Mouse (Mus musculus) MEL (cell line): ENCODE measurements around the gene Meioc. TPM values are rescaled to one million over a fixed set of nuclear protein-coding genes. Genes with fewer than 3 reads are reported as not detected.

Experiments
- DNase-seq: peaks from one replicate; pipeline ENCODE4 v3.0.0; 2011; ENCODE audit warnings: low read depth, low spot score
- H3K27ac ChIP-seq: 2 replicates; pipeline ENCODE4 v1.5.1; 2012; ENCODE audit warnings: low read depth, mild to moderate bottlenecking, control low read depth, low read length, moderate library complexity; ENCODE audit not compliant: control insufficient read depth
- H3K27me3 ChIP-seq, 2 experiments: fragments of 150-350 bp in 1 of 2; sonication (generic) in 1 of 2; 2 replicates each; pipeline ENCODE4 v1.6.1; 2012; ENCODE audit warnings: low read length in 2 of 2, mild to moderate bottlenecking in 2 of 2, improper control_type of control experiment in 1 of 2, moderate library complexity in 1 of 2; ENCODE audit not compliant: insufficient read depth in 2 of 2, control insufficient read depth in 1 of 2
- H3K36me3 ChIP-seq, 2 experiments: 2 replicates each; pipeline ENCODE4 v1.6.1; 2012 to 2014; ENCODE audit warnings: low read length in 2 of 2, improper control_type of control experiment in 1 of 2, inconsistent platforms in 1 of 2, mild to moderate bottlenecking in 1 of 2; ENCODE audit not compliant: insufficient read depth in 2 of 2, control insufficient read depth in 1 of 2
- H3K4me1 ChIP-seq, 2 experiments: fragments of 150-350 bp in 1 of 2; sonication (generic) in 1 of 2; 2 replicates each; pipeline ENCODE4 v1.6.1; 2012; ENCODE audit warnings: low read length in 2 of 2, improper control_type of control experiment in 1 of 2, mild to moderate bottlenecking in 1 of 2; ENCODE audit not compliant: insufficient read depth in 2 of 2, control insufficient read depth in 1 of 2
- H3K4me3 ChIP-seq, 2 experiments: fragments of 150-350 bp in 1 of 2; sonication (generic) in 1 of 2; 2 replicates each; pipeline ENCODE4 v1.5.1; 2012; ENCODE audit warnings: low read depth in 2 of 2, low read length in 2 of 2, mild to moderate bottlenecking in 2 of 2, moderate library complexity in 2 of 2, control low read depth in 1 of 2, improper control_type of control experiment in 1 of 2; ENCODE audit not compliant: control insufficient read depth in 1 of 2, insufficient read depth in 1 of 2
- H3K79me2 ChIP-seq: 2 replicates; pipeline ENCODE4 v1.6.1; 2012; ENCODE audit warnings: mild to moderate bottlenecking, low read length, moderate library complexity; ENCODE audit not compliant: control insufficient read depth, poor library complexity, insufficient read depth
- H3K9ac ChIP-seq: 2 replicates; pipeline ENCODE4 v1.6.1; 2012; ENCODE audit warnings: low read depth, mild to moderate bottlenecking, control low read depth, low read length, moderate library complexity; ENCODE audit not compliant: control insufficient read depth, poor library complexity, severe bottlenecking
- H3K9me3 ChIP-seq: fragments of 150-350 bp; sonication (generic); replicated peaks from 2 replicates; pipeline ENCODE4 v1.6.1; 2012; ENCODE audit warnings: mild to moderate bottlenecking, low read length, improper control_type of control experiment, moderate library complexity; ENCODE audit not compliant: insufficient read depth
- BHLHE40 ChIP-seq: IDR thresholded peaks from 2 replicates; pipeline ENCODE4 v1.6.1; 2012; ENCODE audit warnings: low read depth, mild to moderate bottlenecking, inconsistent platforms, low read length, improper control_type of control experiment, borderline replicate concordance
- CHD2 ChIP-seq: IDR thresholded peaks from 2 replicates; pipeline ENCODE4 v1.6.1; 2011; ENCODE audit warnings: low read length, improper control_type of control experiment
- ETS1 ChIP-seq: IDR thresholded peaks from 2 replicates; pipeline ENCODE4 v1.6.1; 2012; ENCODE audit warnings: low read depth, mild to moderate bottlenecking, inconsistent platforms, low read length, improper control_type of control experiment, moderate library complexity
- GABPA ChIP-seq: IDR thresholded peaks from 2 replicates; pipeline ENCODE4 v1.6.1; 2012; ENCODE audit warnings: low read depth, mild to moderate bottlenecking, inconsistent platforms, low read length, improper control_type of control experiment, moderate library complexity
- HCFC1 ChIP-seq: IDR thresholded peaks from 2 replicates; pipeline ENCODE4 v1.6.1; 2012; ENCODE audit warnings: low read depth, mild to moderate bottlenecking, inconsistent platforms, low read length, improper control_type of control experiment, moderate library complexity
- JUND ChIP-seq: IDR thresholded peaks from 2 replicates; pipeline ENCODE4 v1.6.1; 2011; ENCODE audit warnings: low read depth, mild to moderate bottlenecking, improper control_type of control experiment, low read length
- MAX ChIP-seq: IDR thresholded peaks from 2 replicates; pipeline ENCODE4 v1.6.1; 2011; ENCODE audit warnings: low read length, improper control_type of control experiment
- MYC ChIP-seq: IDR thresholded peaks from 2 replicates; pipeline ENCODE4 v1.6.1; 2011; ENCODE audit warnings: low read depth, mild to moderate bottlenecking, low read length, improper control_type of control experiment, moderate library complexity
- NELFE ChIP-seq: IDR thresholded peaks from 2 replicates; pipeline ENCODE4 v1.6.1; 2011; ENCODE audit warnings: low read depth, low read length, improper control_type of control experiment
- POLR2A ChIP-seq, 2 experiments: IDR thresholded peaks; 2 replicates each; pipeline ENCODE4 v1.6.1; 2011 to 2012; ENCODE audit warnings: low read length in 2 of 2, mild to moderate bottlenecking in 2 of 2, control low read depth in 1 of 2, improper control_type of control experiment in 1 of 2, low read depth in 1 of 2, moderate library complexity in 1 of 2; ENCODE audit not compliant: control insufficient read depth in 1 of 2, insufficient read depth in 1 of 2, poor library complexity in 1 of 2
- POLR2AphosphoS5 ChIP-seq: IDR thresholded peaks from 2 replicates; pipeline ENCODE4 v1.6.1; 2012; ENCODE audit warnings: low read depth, borderline replicate concordance, mild to moderate bottlenecking, inconsistent platforms, low read length, moderate library complexity, mixed read lengths
- SMC3 ChIP-seq: IDR thresholded peaks from 2 replicates; pipeline ENCODE4 v1.6.1; 2011; ENCODE audit warnings: low read depth, low read length, improper control_type of control experiment
- TAL1 ChIP-seq: IDR thresholded peaks from 2 replicates; pipeline ENCODE4 v1.6.1; 2012; ENCODE audit warnings: mild to moderate bottlenecking, inconsistent platforms, low read length, moderate library complexity, mixed read lengths
- TBP ChIP-seq: IDR thresholded peaks from 2 replicates; pipeline ENCODE4 v1.8.0; 2011; ENCODE audit warnings: low read depth, low read length, improper control_type of control experiment
- TCF12 ChIP-seq: IDR thresholded peaks from 2 replicates; pipeline ENCODE4 v1.6.1; 2014; ENCODE audit warnings: low read depth, mild to moderate bottlenecking, inconsistent platforms, low read length, improper control_type of control experiment, moderate library complexity
- UBTF ChIP-seq: IDR thresholded peaks from 2 replicates; pipeline ENCODE4 v1.6.1; 2012; ENCODE audit warnings: low read depth, mild to moderate bottlenecking, inconsistent platforms, low read length, improper control_type of control experiment, moderate library complexity, borderline replicate concordance; ENCODE audit not compliant: insufficient read depth
- USF1 ChIP-seq: IDR thresholded peaks from 2 replicates; pipeline ENCODE4 v1.6.1; 2014; ENCODE audit warnings: low read depth, mild to moderate bottlenecking, inconsistent platforms, low read length, improper control_type of control experiment, moderate library complexity
- USF2 ChIP-seq, 2 experiments: IDR thresholded peaks; 2 replicates each; pipeline ENCODE4 v1.6.1; 2011 to 2012; ENCODE audit warnings: improper control_type of control experiment in 2 of 2, low read length in 2 of 2, borderline replicate concordance in 1 of 2, inconsistent platforms in 1 of 2, low read depth in 1 of 2, mild to moderate bottlenecking in 1 of 2; ENCODE audit not compliant: insufficient read depth in 1 of 2
- ZC3H11A ChIP-seq: IDR thresholded peaks from 2 replicates; pipeline ENCODE4 v1.6.1; 2012; ENCODE audit warnings: low read depth, mild to moderate bottlenecking, inconsistent platforms, low read length, improper control_type of control experiment
- ZMIZ1 ChIP-seq: IDR thresholded peaks from 2 replicates; pipeline ENCODE4 v1.6.1; 2012; ENCODE audit warnings: low read depth, mild to moderate bottlenecking, inconsistent platforms, low read length, improper control_type of control experiment, moderate library complexity
- polyA plus RNA-seq, 2 experiments: library from polyadenylated mRNA; stranded (reverse) in 1 of 2; unstranded in 1 of 2; fragments of >175 nt in 1 of 2; fragments of >200 nt in 1 of 2; gene quantifications; 2 replicates each; pipeline versions ENCODE4 v1.2.1 to v1.2.4; 2012; ENCODE audit warnings: low replicate concordance in 2 of 2, low read depth in 1 of 2; ENCODE audit not compliant: insufficient read length in 2 of 2, insufficient read depth in 1 of 2, missing spikeins in 1 of 2
- total RNA-seq: library from RNA; depleted of rRNA; stranded (reverse); fragments of 300-350 nt; gene quantifications from 2 replicates; pipeline ENCODE4 v1.2.3, GENCODE M21; 2012; rRNA removed

Gene Meioc
- total and polyA plus RNA-seq, 3 experiments = 0.06 TPM; not detected in 2

DNA sequence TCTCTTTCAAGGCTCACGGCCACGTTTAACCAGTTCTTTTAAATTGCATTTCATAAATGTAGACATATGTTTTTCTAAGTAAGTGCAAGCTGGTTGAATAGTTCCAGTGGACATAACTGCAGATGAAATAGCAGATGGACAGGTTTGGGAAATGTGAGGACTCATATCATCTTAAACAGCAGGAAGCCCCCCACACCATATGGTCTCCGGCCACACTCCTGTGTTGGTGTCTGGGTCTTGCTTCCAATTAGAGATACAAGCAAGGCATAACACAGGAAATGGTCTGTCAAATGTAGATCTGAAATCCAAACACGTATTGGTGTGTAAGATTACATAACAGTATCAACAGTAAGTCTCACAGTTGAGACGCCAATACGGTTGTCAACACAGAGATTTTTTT is 67.8 kb downstream of the Meioc start:
- Histone ChIP-seq H3K79me2 (no peaks in the 10 kb centered on the region), H3K27ac (no peak overlapping the region), H3K4me3 (no peak overlapping the region), H3K36me3 (no peaks in the 10 kb centered on the region), H3K9ac (no peak overlapping the region), H3K27me3 (peaks cover 3 to 4% of the 10 kb centered on the region in 2 experiments), H3K4me1 (no peaks in the 10 kb centered on the region), H3K9me3 (no peaks in the 10 kb centered on the region)
- no peak for DNase-seq
- TF ChIP-seq TBP (no peak), ZMIZ1 (no peak), USF2 (IDR thresholded peaks at IDR 0.05; ENCODE audit: borderline replicate concordance in 1 of 2, insufficient read depth in 1 of 2, low read depth in 1 of 2, low read length in 2 of 2) (no peak), BHLHE40 (no peak), POLR2AphosphoS5 (no peak), MYC (no peak), USF1 (no peak), CHD2 (no peak), ETS1 (no peak), HCFC1 (no peak), SMC3 (no peak), UBTF (no peak), ZC3H11A (no peak), MAX (no peak), GABPA (no peak), NELFE (no peak), POLR2A (IDR thresholded peaks at IDR 0.05; ENCODE audit: control insufficient read depth in 1 of 2, insufficient read depth in 1 of 2, low read depth in 1 of 2, low read length in 2 of 2, poor library complexity in 1 of 2) (no peak), TCF12 (no peak), TAL1 (no peak), JUND (no peak)

Other genes with a start within 250 kb of the Meioc start
- 14.5 and 14.7 TPM in 2 replicates for gene Grn, start 233.4 kb upstream of the Meioc start, total RNA-seq
- 10 to 100 TPM in 1 of 2 experiments, not detected in 1; 42.1 TPM for gene Grn, start 233.4 kb upstream of the Meioc start, polyA plus RNA-seq
- 1.8 and 2.0 TPM in 2 replicates for gene Fam171a2, start 216.0 kb upstream of the Meioc start, total RNA-seq
- gene Fam171a2, start 216.0 kb upstream of the Meioc start, polyA plus RNA-seq = 1 to 10 TPM in 1 of 2 experiments, not detected in 1; 8.8 TPM
- gene Itga2b, start 193.6 kb upstream of the Meioc start, total RNA-seq = 8.3 and 10.7 TPM in 2 replicates
- gene Itga2b, start 193.6 kb upstream of the Meioc start, polyA plus RNA-seq = 10 to 100 TPM in 1 of 2 experiments, not detected in 1; 55.7 TPM
- gene Gpatch8, start 107.3 kb upstream of the Meioc start, total RNA-seq = 17.9 and 20.3 TPM in 2 replicates
- 10 to 100 TPM; 25.8 to 29.7 TPM for gene Gpatch8, start 107.3 kb upstream of the Meioc start, polyA plus RNA-seq
- gene Gm11627, start 84.3 kb upstream of the Meioc start, total RNA-seq = 0.33 and 0.35 TPM in 2 replicates
- gene Gm11627, start 84.3 kb upstream of the Meioc start, polyA plus RNA-seq = under 1 TPM in 1 of 2 experiments, not detected in 1; 0.13 TPM
- gene Fzd2, start 59.3 kb upstream of the Meioc start, total RNA-seq = not detected in 2 replicates
- not detected for gene Fzd2, start 59.3 kb upstream of the Meioc start, polyA plus RNA-seq
- gene Ccdc43, start 34.1 kb downstream of the Meioc start, total RNA-seq = 35.2 and 41.7 TPM in 2 replicates
- 10 to 100 TPM in 1 of 2 experiments, not detected in 1; 39.3 TPM for gene Ccdc43, start 34.1 kb downstream of the Meioc start, polyA plus RNA-seq
- 0.08 and 0.13 TPM in 2 replicates for gene Adam11, start 97.7 kb downstream of the Meioc start, total RNA-seq
- gene Adam11, start 97.7 kb downstream of the Meioc start, polyA plus RNA-seq = under 1 TPM in 1 of 2 experiments, not detected in 1; 0.36 TPM
- gene Gjc1, start 156.0 kb downstream of the Meioc start, total RNA-seq = not detected in 2 replicates
- not detected for gene Gjc1, start 156.0 kb downstream of the Meioc start, polyA plus RNA-seq
- gene Higd1b, start 172.1 kb downstream of the Meioc start, total RNA-seq = not detected in 2 replicates
- not detected for gene Higd1b, start 172.1 kb downstream of the Meioc start, polyA plus RNA-seq
- 261 and 266 TPM in 2 replicates for gene Eftud2, start 217.3 kb downstream of the Meioc start, total RNA-seq
- 1,000 to 10,000 TPM in 1 of 2 experiments, 100 to 1,000 TPM in 1; 424 to 1,215 TPM for gene Eftud2, start 217.3 kb downstream of the Meioc start, polyA plus RNA-seq
- 1.6 and 2.1 TPM in 2 replicates for gene Ccdc103, start 217.5 kb downstream of the Meioc start, total RNA-seq
- gene Ccdc103, start 217.5 kb downstream of the Meioc start, polyA plus RNA-seq = 1 to 10 TPM in 1 of 2 experiments, not detected in 1; 1.4 TPM
- gene Fam187a, start 221.5 kb downstream of the Meioc start, total RNA-seq = 0.08 TPM in 1 of 2 replicates, not detected in the other
- gene Fam187a, start 221.5 kb downstream of the Meioc start, polyA plus RNA-seq = under 1 TPM in 1 of 2 experiments, not detected in 1; 0.08 TPM
- 1.3 and 2.0 TPM in 2 replicates for gene Gfap, start 237.2 kb downstream of the Meioc start, total RNA-seq
- 1 to 10 TPM in 1 of 2 experiments, not detected in 1; 2.5 TPM for gene Gfap, start 237.2 kb downstream of the Meioc start, polyA plus RNA-seq